Mouse (Mus musculus) bone marrow, adult 2 months (tissue): ENCODE data around the gene Tm4sf4.

Source experiments
- CTCF ChIP-seq: fragments of 200-500 bp; IDR thresholded peaks from 2 replicates; pipeline ENCODE4 v1.5.1; 2011; ENCODE audit warnings: low read length, control low read depth; ENCODE audit not compliant: control insufficient read depth, insufficient read depth
- POLR2A ChIP-seq: fragments of 200-500 bp; IDR thresholded peaks from 2 replicates; pipeline ENCODE4 v1.6.1; 2011; ENCODE audit warnings: low read depth, mild to moderate bottlenecking, control low read depth, low read length, borderline replicate concordance; ENCODE audit not compliant: control insufficient read depth

DNA sequence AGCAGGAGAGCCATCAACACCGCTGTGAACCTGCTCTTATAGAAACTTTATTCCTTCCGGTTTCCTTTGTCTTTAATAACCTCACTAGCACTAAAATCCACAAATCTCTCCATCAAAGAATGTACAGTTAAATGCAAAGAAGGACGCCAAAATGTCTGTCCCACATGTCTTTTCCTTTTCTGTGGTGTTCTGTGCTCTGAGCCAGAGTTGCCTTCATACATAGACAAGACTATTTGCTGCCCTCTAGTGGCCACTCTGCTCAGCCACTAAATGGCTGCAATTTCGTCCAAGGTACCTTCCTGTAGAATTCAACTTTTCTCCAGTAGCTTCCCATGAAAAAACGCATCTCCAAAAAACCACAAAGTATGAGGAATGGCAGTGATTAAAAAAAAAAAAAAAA lies 23.3 kb downstream of the Tm4sf4 start:
- peak; percentile 37 for TF ChIP-seq CTCF
- no peak for TF ChIP-seq POLR2A
